Mouse (Mus musculus) heart, postnatal 0 days (tissue): ENCODE measurements at regions not wholly inside any gene's neighbourhood (a gene's known extent, or its start where the extent isn't known, plus 50 kb on each side); places are given as distances from the start of the nearest gene placed in this dataset.

Source experiments
- ATAC-seq: fragments of 200-750 bp; cut with Nextera tagmentation; 2 replicates; pipeline ENCODE4 v1.8.0; 2017; ENCODE audit warnings: low read depth, moderate number of reproducible peaks, moderate library complexity; ENCODE audit not compliant: insufficient read depth
- DNase-seq: peaks from one replicate; pipeline ENCODE4 v3.0.0-alpha.2; 2016; ENCODE audit warnings: low spot score
- H3K27ac ChIP-seq: fragments of 300-500 bp; sonication (generic); 2 replicates; pipeline ENCODE4 v1.5.1; 2014; ENCODE audit warnings: low read depth, mild to moderate bottlenecking
- H3K27me3 ChIP-seq: fragments of 300-500 bp; sonication (generic); 2 replicates; pipeline ENCODE4 v1.6.1; 2014; ENCODE audit warnings: low read length, mixed read lengths; ENCODE audit not compliant: control insufficient read depth, insufficient read depth
- H3K36me3 ChIP-seq: fragments of 300-500 bp; sonication (generic); replicated peaks from 2 replicates; pipeline ENCODE4 v1.6.1; 2014; ENCODE audit warnings: low read length, mixed read lengths; ENCODE audit not compliant: control insufficient read depth, insufficient read depth
- H3K4me1 ChIP-seq: fragments of 300-500 bp; sonication (generic); 2 replicates; pipeline ENCODE4 v1.6.1; 2014; ENCODE audit warnings: antibody characterized with exemption; ENCODE audit not compliant: control insufficient read depth, insufficient read depth
- H3K4me2 ChIP-seq: fragments of 300-500 bp; sonication (generic); 2 replicates; pipeline ENCODE4 v1.6.1; 2014; ENCODE audit warnings: low read depth, mild to moderate bottlenecking, low read length, moderate library complexity
- H3K4me3 ChIP-seq: fragments of 300-500 bp; sonication (generic); 2 replicates; pipeline ENCODE4 v1.5.1; 2014; ENCODE audit warnings: low read depth, low read length
- H3K9ac ChIP-seq: fragments of 300-500 bp; sonication (generic); replicated peaks from 2 replicates; pipeline ENCODE4 v1.6.1; 2014; ENCODE audit warnings: low read depth, low read length, mixed read lengths
- H3K9me3 ChIP-seq: fragments of 300-500 bp; sonication (generic); replicated peaks from 2 replicates; pipeline ENCODE4 v1.6.1; 2016; ENCODE audit warnings: low read length; ENCODE audit not compliant: control insufficient read depth
- CTCF ChIP-seq: IDR thresholded peaks from 2 replicates; pipeline ENCODE4 v1.5.1; 2016; ENCODE audit warnings: antibody characterized with exemption, control low read depth, low read depth
- EP300 ChIP-seq: IDR thresholded peaks from 2 replicates; pipeline ENCODE4 v1.6.1; 2016; ENCODE audit warnings: antibody characterized with exemption, low read depth
- WGBS: fragments of 180-500 bp; shearing (Covaris S2); extraction: QIAGEN DNeasy Blood & Tissue Kit; methylation state at CpG from one replicate; pipeline ENCODE4 v1.1.7; 2014; 5-methylcytosine and 5-hydroxymethylcytosine counted together

DNA sequence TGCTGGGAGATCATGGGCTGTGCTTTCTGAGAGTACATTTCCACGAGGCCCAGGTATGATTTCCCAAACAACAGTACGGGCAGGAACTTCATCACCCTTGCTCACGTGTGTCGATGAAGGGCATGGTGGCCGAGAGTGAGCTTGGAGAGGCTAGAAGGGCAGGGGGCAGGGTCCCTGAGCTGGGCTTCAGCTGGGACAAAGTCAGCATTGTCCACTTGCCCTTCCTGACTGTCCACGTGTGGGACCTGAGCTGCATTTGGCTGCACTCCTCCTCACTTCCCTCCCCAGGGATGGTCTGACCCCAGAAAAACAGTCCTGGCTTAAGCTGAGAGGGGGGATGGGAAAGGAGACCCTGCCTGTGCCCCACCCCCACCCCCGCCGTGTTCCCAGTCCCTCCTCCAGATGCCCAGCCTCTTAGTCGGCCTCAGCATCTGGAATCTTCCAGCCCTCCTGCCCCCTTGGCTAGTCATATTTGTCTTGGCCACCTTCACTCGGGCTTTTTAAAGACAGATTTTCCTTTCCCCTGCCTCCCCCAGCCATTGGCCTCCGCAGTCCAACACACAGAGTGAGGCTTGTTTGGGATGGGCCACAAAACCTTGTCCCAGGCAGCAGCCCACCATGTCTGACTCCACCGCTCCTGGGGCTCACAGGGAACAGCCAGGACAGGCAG, 58.6 kb downstream of the Isg20 start:
- Histone ChIP-seq H3K27me3 (no peaks in the 10 kb centered on the region), H3K9me3 (peaks cover 4% of the 10 kb centered on the region; the same call in 1 of the 2 replicates), H3K4me2 (no peak overlapping the region), H3K4me3 (no peak overlapping the region), H3K36me3 (no peaks in the 10 kb centered on the region), H3K4me1 (no peaks in the 10 kb centered on the region), H3K9ac (no peak overlapping the region), H3K27ac (no peak overlapping the region)
- TF ChIP-seq CTCF (no peak), EP300 (no peak)
- WGBS = 50% methylated on average over 12 of the region's 12 CpGs
- ATAC-seq (no peak), DNase-seq (no peak)

- H3K9me3 ChIP-seq = no peaks in the 10 kb centered on the region
- ATAC-seq = peak; percentile 14; the same call in 1 of the 2 replicates
- H3K4me3 ChIP-seq = peak overlapping the region; percentile 37; the same call in 1 of the 2 replicates
- no peaks in the 10 kb centered on the region for H3K36me3 ChIP-seq
- H3K4me1 ChIP-seq = no peaks in the 10 kb centered on the region
- no peak overlapping the region for H3K9ac ChIP-seq
- DNase-seq = no peak
- no peak overlapping the region for H3K27ac ChIP-seq
- H3K27me3 ChIP-seq = 0 out of 2 replicates have a peak, but pooled peaks cover 13% of the 10 kb centered on the region
- TF ChIP-seq EP300 (no peak), CTCF (no peak)
- peak overlapping the region; percentile 62 for H3K4me2 ChIP-seq
- 31% methylated on average over 5 of the region's 5 CpGs for WGBS
These were observed 63.5 kb upstream of the Acan start for GRCm38 (mm10) chr7:78989751-78990206.

DNA sequence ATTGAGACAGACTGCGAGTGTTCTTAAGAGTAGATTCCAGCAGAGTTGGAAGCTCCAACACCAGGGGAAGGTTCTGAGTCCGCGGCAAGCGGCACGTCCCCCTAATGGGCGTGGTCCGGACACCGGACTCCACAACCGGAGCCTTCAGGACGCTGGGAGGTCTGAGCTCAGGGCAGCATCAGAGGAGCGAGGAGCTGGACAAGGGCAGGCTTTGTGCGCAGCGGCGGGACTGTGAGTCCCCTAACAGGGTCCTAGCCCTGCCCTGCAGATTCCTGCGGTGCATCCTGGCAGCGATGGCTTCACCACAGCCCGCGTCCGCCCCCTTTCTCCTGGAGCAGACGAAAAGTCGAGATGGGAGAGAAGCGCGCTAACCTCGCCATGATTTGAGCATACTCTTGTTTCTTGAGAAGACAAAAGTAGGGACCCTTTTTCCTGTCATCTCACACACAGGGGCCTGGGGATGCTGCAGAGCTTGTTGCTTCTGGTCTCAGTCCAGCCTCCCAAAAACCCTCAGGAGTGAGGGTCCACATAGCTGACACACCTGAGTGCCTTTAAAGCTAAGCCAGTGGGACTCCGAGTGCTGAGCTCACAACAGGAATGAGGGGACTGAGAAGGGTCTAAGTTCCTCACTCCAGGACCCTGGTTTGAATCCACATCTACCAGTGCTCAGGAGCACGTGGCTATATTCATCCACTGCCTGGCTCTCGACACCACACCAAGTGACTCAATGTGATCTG, 62.8 kb upstream of the Acan start:
- Histone ChIP-seq H3K4me2 (peak overlapping the region; percentile 62), H3K4me3 (peak overlapping the region; percentile 37), H3K36me3 (no peaks in the 10 kb centered on the region), H3K9me3 (no peaks in the 10 kb centered on the region), H3K9ac (peak overlapping the region; percentile 27), H3K27me3 (0 out of 2 replicates have a peak, but pooled peaks cover 13% of the 10 kb centered on the region), H3K4me1 (no peaks in the 10 kb centered on the region), H3K27ac (no peak overlapping the region)
- peak; percentile 70 for ATAC-seq
- peak; percentile 17 for DNase-seq
- WGBS = 5% methylated on average over 27 of the region's 27 CpGs
- no peak for TF ChIP-seq EP300
- no peak for TF ChIP-seq CTCF

DNA sequence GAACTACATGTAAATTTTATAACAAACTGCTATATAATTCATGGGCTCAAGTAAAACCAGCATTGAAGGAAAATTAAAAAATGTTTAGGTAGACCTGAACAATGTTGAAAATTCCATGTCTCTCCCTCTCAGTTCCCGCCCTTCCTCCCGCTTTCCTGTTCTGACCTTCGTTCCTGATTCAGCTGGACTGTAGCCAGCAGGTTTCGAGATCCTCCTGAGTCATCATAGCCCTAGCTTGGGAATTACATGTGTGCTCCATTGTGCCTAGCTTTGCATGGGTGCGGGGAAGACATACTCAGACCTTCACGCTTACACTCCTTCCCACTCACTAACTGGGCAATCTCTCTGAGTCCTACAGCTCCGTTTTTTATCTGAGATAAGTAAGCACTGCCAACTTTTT, 60.3 kb upstream of the Acan start:
- Histone ChIP-seq H3K4me3 (no peak overlapping the region), H3K9me3 (no peaks in the 10 kb centered on the region), H3K4me1 (no peaks in the 10 kb centered on the region), H3K9ac (no peak overlapping the region), H3K36me3 (no peaks in the 10 kb centered on the region), H3K27me3 (0 out of 2 replicates have a peak, but pooled peaks cover 13% of the 10 kb centered on the region), H3K4me2 (no peak overlapping the region), H3K27ac (no peak overlapping the region)
- TF ChIP-seq EP300 (no peak), CTCF (no peak)
- 61% methylated on average over 7 of the region's 7 CpGs for WGBS
- ATAC-seq (no peak), DNase-seq (no peak)

- Histone ChIP-seq H3K4me3 (no peak overlapping the region), H3K36me3 (no peaks in the 10 kb centered on the region), H3K27ac (no peak overlapping the region), H3K4me1 (no peaks in the 10 kb centered on the region), H3K4me2 (no peak overlapping the region), H3K9ac (no peak overlapping the region), H3K27me3 (0 out of 2 replicates have a peak, but pooled peaks cover 13% of the 10 kb centered on the region), H3K9me3 (no peaks in the 10 kb centered on the region)
- 79% methylated on average over 8 of the region's 8 CpGs for WGBS
- ATAC-seq (no peak), DNase-seq (no peak)
- TF ChIP-seq CTCF (no peak), EP300 (no peak)
These were observed 59.1 kb upstream of the Acan start for GRCm38 (mm10) chr7:78994134-78994533.
